Mouse (Mus musculus): ENCODE data around the gene Sec14l4. TPM values are rescaled to one million over a fixed set of nuclear protein-coding genes. Genes with fewer than 3 reads are reported as not detected.

Sec14l4 gene
- total RNA-seq (2014; rRNA removed) (not detected in 2 replicates), polyA plus RNA-seq (2015; fragmentation: Nextera tagmentation; extraction: Ambion mirVana) (0.05 TPM in 1 of 2 replicates, not detected in the other)

DNA sequence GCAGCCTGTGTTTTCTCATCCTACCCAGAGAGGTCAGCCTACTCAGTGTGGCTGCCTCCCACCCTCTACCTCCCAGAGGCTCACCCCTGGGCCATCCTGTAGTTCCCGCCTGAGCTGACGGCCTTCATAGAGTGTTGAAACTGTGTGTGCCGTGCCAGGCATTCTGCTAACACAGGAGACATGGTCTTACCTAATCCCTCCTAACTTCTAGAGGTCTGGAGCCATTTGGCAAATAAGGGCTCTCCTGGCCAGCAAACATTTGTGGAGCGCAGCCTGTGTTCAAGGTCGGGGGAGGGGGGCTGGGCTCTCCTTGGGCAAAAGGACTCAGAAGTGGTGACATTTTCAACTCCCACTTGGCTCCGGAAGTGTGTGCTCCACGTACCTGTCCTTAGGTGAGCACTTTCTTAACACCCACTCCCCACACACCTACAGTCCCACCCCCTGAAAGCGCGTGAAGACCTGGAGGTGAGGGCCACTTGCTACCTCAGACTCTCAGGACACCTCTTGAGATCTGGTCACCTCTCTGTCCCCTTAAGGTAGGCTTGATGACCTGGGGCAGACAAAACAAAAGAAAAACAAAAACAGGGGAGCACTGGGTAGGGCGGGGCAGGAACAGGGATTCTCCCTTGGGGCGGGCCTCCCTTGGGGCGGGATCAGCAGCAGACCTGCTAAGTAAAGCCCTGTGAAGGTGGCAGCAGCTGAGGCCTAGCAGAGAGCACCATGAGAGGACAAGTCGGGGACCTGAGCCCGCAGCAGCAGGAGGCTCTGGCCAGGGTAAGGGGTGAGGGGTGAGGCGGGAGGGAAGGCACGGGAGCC, at the start of gene Sec14l4:
Gene Sec14l4 (plus strand): TSS at position 337 of the 816 bp plus-strand sequence.
- Histone ChIP-seq H3K4me3 (ENCODE audit: low read depth, low read length) (no peak within 1 kb of the TSS), H3K36me3 (ENCODE audit: insufficient read depth, low read length) (no peaks in the 10 kb centered on the region), H3K27me3 (ENCODE audit: insufficient read depth, low read length) (no peaks in the 10 kb centered on the region), H3K9me3 (ENCODE audit: low read length) (no peaks in the 10 kb centered on the region), H3K4me1 (ENCODE audit: insufficient read depth, low read length) (no peaks in the 10 kb centered on the region), H3K27ac (ENCODE audit: low read depth, low read length) (no peak within 1 kb of the TSS), H3K9ac (replicated peaks; ENCODE audit: low read length, poor library complexity, severe bottlenecking) (no peak within 1 kb of the TSS), H3K4me2 (ENCODE audit: low read depth, low read length, poor library complexity, severe bottlenecking) (no peak within 1 kb of the TSS)
- TF ChIP-seq CTCF (IDR thresholded peaks at IDR 0.05) = no peak
- WGBS = 45% methylated on average over 16 of the region's 16 CpGs
- ATAC-seq (ENCODE audit: low FRiP score) (no peak), DNase-seq (ENCODE audit: low spot score) (no peak)

DNA sequence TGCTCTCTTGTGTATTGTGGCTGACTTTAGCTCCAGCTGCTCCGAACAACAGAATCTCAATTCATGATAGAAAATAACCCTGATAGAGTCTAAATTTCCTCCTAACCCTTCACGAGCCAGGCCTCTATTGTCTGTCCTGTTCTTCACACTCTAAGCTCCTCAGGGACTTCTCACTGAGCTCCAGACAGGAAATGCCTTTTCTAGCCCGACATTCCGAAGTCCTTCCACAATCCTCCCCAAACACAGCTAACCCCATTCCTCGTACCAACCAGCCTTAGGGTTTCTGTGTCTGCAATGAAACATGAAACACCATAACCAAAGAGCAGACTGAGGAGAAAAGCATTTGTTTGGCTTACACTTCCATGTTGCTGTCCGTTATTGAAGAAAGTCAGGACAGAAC, 49.7 kb upstream of the Sec14l4 start:
- no peak overlapping the region for H3K27ac ChIP-seq (ENCODE audit: low read depth, low read length)
- DNase-seq (ENCODE audit: low spot score) (no peak), ATAC-seq (ENCODE audit: low FRiP score) (no peak)
- H3K36me3 ChIP-seq (ENCODE audit: insufficient read depth, low read length) = peaks cover 34% of the 10 kb centered on the region
- no peaks in the 10 kb centered on the region for H3K4me1 ChIP-seq (ENCODE audit: insufficient read depth, low read length)
- 0 out of 2 replicates have a peak, but pooled peaks cover 3% of the 10 kb centered on the region for H3K27me3 ChIP-seq (ENCODE audit: insufficient read depth, low read length)
- H3K4me2 ChIP-seq (ENCODE audit: low read depth, low read length, poor library complexity, severe bottlenecking) = no peak overlapping the region
- TF ChIP-seq CTCF (IDR thresholded peaks at IDR 0.05) = no peak
- no peak overlapping the region for H3K4me3 ChIP-seq (ENCODE audit: low read depth, low read length)
- H3K9ac ChIP-seq (replicated peaks; ENCODE audit: low read length, poor library complexity, severe bottlenecking) = no peak overlapping the region
- 82% methylated on average over 6 of the region's 6 CpGs for WGBS
- H3K9me3 ChIP-seq (ENCODE audit: low read length) = no peaks in the 10 kb centered on the region

DNA sequence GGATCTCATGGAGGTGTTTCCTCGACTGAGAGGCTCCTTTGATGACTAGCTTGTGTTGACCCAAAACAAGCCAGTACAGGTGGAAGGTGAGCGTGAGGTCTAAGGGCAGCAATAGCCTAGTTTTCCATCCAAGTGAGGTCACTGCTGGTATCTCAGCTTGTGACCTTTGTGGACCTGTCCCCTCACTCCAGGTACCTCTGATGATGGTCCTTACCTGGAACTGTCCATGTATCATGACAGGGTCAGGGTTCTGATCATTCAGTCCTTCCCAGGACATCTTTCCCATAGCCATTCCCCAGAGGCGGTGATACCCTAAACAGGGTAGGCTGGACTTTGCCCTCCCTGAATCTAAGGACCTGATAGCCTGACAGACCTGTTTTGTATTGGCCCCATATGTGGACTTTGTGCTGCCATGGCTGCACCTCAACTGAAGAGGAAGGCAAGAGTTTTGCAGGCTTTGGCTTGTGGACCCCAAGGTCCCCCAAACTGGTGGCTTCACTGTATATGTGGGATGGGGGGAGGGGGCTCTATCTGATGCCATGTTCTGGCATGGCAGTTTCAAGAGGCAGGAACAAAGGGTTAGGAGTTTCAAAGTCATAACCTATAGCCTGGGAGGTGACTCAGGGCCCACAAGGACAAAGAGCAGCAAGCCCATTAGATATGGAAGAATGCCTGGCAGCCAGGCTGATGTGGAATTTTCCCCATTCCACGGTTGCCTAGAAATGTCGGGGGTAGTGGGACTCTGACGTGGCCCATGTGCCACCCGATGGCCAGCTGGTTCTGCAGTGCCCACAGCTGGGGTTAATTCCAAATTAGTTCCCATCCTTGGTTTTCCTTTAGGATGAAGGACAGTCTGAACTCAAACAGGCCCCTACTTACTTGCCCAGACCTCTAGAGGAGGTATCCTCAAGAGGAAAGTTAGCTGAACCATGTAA, 48.7 kb upstream of the Sec14l4 start:
- Histone ChIP-seq H3K4me2 (ENCODE audit: low read depth, low read length, poor library complexity, severe bottlenecking) (peak overlapping the region; percentile 80), H3K9me3 (ENCODE audit: low read length) (no peaks in the 10 kb centered on the region), H3K27ac (ENCODE audit: low read depth, low read length) (0 out of 2 replicates have a peak overlapping the region, but pooled peaks have one; percentile 47), H3K36me3 (ENCODE audit: insufficient read depth, low read length) (peaks cover 24% of the 10 kb centered on the region), H3K4me3 (ENCODE audit: low read depth, low read length) (peak overlapping the region; percentile 43; the same call in 1 of the 2 replicates), H3K4me1 (ENCODE audit: insufficient read depth, low read length) (no peaks in the 10 kb centered on the region), H3K9ac (replicated peaks; ENCODE audit: low read length, poor library complexity, severe bottlenecking) (no peak overlapping the region), H3K27me3 (ENCODE audit: insufficient read depth, low read length) (0 out of 2 replicates have a peak, but pooled peaks cover 3% of the 10 kb centered on the region)
- DNase-seq (ENCODE audit: low spot score) = no peak
- no peak for TF ChIP-seq CTCF (IDR thresholded peaks at IDR 0.05)
- WGBS = 68% methylated on average over 7 of the region's 7 CpGs
- ATAC-seq (ENCODE audit: low FRiP score) = no peak

DNA sequence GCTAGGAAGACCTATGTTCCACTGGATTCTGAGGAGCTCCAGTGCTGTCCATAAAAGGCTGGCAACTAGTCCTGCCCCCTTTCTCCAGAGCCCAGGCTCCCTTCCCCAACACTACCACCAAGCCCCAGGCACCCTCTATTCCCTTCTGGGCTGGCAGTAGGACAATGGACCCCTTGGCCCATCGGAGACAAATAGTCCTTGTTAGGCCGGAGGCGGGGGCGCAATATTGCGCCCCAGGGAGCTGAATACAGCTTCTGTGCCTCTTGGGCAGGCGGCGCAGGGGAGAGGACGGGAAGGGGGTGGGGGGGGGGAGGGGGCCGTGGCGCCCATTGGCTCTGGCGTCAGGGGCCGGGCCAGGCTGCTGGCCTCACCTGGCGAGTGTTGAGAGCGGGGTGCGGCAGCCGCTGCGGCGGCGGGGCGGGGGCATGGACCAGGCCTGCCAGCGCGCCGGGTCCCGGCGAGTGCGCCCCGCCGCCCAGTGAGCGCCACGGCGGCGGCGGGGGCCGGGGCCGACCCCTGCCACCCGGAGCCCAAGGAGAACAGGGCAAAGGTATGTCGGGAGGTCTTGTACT, 47.9 kb upstream of the Sec14l4 start, which contains the start of gene Gal3st1:
Gene Gal3st1 (plus strand): TSS at position 346 of the 572 bp plus-strand sequence.
- under 1% methylated on average over 29 of the region's 37 CpGs for WGBS

More for the DNA sequence above, 47.9 kb upstream of the Sec14l4 start, which contains the start of gene Gal3st1:
- no peaks in the 10 kb centered on the region for H3K9me3 ChIP-seq (ENCODE audit: low read length)
- TF ChIP-seq CTCF (IDR thresholded peaks at IDR 0.05) = no peak
- no peaks in the 10 kb centered on the region for H3K4me1 ChIP-seq (ENCODE audit: insufficient read depth, low read length)
- H3K4me2 ChIP-seq (ENCODE audit: low read depth, low read length, poor library complexity, severe bottlenecking) = peak within 1 kb of the TSS; percentile 80
- H3K27me3 ChIP-seq (ENCODE audit: insufficient read depth, low read length) = 0 out of 2 replicates have a peak, but pooled peaks cover 3% of the 10 kb centered on the region
- peak; percentile 67 for ATAC-seq (ENCODE audit: low FRiP score)
- DNase-seq (ENCODE audit: low spot score) = peak; percentile 58
- H3K9ac ChIP-seq (replicated peaks; ENCODE audit: low read length, poor library complexity, severe bottlenecking) = peak within 1 kb of the TSS; percentile 61
- peaks cover 16% of the 10 kb centered on the region for H3K36me3 ChIP-seq (ENCODE audit: insufficient read depth, low read length)
- peak within 1 kb of the TSS; percentile 47; the same call in 1 of the 2 replicates for H3K27ac ChIP-seq (ENCODE audit: low read depth, low read length)
- H3K4me3 ChIP-seq (ENCODE audit: low read depth, low read length) = peak within 1 kb of the TSS; percentile 43

All from midbrain, postnatal 0 days (tissue).